Mouse (Mus musculus) G1E (cell line): ENCODE results near the gene Gm9774.

Experiments used
- CTCF ChIP-seq: IDR thresholded peaks from 2 replicates; pipeline ENCODE4 v1.5.1; 2012; ENCODE audit warnings: low read depth, low read length, inconsistent platforms, mixed read lengths
- GATA1 ChIP-seq: IDR thresholded peaks from 2 replicates; pipeline ENCODE4 v1.6.1; 2012; ENCODE audit warnings: borderline replicate concordance, low read length, inconsistent platforms, mixed read lengths
- GATA2 ChIP-seq: IDR thresholded peaks from 2 replicates; pipeline ENCODE4 v1.6.1; 2012; ENCODE audit warnings: low read depth, low read length, inconsistent platforms, borderline replicate concordance
- POLR2AphosphoS5 ChIP-seq: IDR thresholded peaks from 2 replicates; pipeline ENCODE4 v1.6.1; 2012; ENCODE audit warnings: low read depth, low read length, inconsistent platforms; ENCODE audit not compliant: insufficient replicate concordance
- TAL1 ChIP-seq: conservative IDR thresholded peaks from 2 replicates; pipeline ENCODE4 v1.6.1; 2012; ENCODE audit warnings: low read depth, low read length, inconsistent platforms, mixed read lengths

DNA sequence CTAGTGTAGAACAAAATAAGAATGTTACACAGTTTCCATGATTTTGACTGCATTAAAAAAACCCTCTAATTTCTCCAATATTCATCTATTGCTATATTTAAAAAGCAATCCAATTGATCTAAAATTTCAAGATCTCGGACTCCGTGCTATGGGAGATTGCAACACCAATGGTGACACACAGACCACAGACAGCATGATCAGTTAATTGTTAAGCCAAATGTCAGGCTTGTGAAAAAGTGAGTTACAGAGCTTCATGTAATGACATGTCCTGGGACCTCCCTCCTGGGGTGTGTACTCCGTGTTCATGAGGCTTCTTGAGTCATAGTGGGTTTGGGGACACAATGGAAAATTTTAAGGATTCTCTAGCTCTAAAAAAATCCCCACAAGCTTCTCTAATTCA lies 11.0 kb upstream of the Gm9774 start:
- TF ChIP-seq GATA1 = no peak
- TF ChIP-seq CTCF = no peak
- TF ChIP-seq POLR2AphosphoS5 = no peak
- no peak for TF ChIP-seq GATA2
- TF ChIP-seq TAL1 = no peak
